Mouse (Mus musculus) liver, adult 2 months (tissue): ENCODE measurements at regions not wholly inside any gene's neighbourhood (a gene's known extent, or its start where the extent isn't known, plus 50 kb on each side); places are given as distances from the start of the nearest gene placed in this dataset.

Experiments
- CTCF ChIP-seq: fragments of 200-500 bp; IDR thresholded peaks from 2 replicates; pipeline ENCODE4 v1.5.1; 2011; ENCODE audit warnings: low read depth, low read length, control low read depth
- POLR2A ChIP-seq: fragments of 200-500 bp; IDR thresholded peaks from 2 replicates; pipeline ENCODE4 v1.6.1; 2011; ENCODE audit warnings: low read length, control low read depth; ENCODE audit not compliant: insufficient read depth; ENCODE audit errors: extremely low read depth

DNA sequence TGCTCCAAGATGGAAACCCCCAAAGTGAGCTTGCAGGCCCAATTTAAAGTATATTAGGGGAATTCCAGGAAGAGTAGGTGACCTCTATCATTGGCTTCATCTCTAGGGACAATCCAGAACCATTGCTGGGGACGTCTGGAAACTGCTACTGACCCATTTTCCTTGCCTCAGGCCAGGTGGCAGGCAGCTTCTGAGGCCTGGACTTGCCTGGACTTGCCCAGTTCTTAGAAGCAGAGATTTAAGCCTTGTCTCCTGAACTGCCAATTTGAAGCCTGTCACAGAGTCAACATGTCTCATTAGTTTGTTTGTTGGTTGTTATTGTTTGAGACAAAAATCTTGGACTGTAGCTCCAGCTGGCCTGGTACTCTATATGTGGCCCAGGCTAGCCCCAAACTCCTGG, 151.1 kb downstream of the Sp3 start:
- TF ChIP-seq CTCF: no peak
- no peak for TF ChIP-seq POLR2A
